Mouse (Mus musculus): ENCODE measurements around the gene Rbp4. TPM values are rescaled to one million over a fixed set of nuclear protein-coding genes. Genes with fewer than 3 reads are reported as not detected.

Gene Rbp4
- polyA plus RNA-seq, 1 experiment: not detected

DNA sequence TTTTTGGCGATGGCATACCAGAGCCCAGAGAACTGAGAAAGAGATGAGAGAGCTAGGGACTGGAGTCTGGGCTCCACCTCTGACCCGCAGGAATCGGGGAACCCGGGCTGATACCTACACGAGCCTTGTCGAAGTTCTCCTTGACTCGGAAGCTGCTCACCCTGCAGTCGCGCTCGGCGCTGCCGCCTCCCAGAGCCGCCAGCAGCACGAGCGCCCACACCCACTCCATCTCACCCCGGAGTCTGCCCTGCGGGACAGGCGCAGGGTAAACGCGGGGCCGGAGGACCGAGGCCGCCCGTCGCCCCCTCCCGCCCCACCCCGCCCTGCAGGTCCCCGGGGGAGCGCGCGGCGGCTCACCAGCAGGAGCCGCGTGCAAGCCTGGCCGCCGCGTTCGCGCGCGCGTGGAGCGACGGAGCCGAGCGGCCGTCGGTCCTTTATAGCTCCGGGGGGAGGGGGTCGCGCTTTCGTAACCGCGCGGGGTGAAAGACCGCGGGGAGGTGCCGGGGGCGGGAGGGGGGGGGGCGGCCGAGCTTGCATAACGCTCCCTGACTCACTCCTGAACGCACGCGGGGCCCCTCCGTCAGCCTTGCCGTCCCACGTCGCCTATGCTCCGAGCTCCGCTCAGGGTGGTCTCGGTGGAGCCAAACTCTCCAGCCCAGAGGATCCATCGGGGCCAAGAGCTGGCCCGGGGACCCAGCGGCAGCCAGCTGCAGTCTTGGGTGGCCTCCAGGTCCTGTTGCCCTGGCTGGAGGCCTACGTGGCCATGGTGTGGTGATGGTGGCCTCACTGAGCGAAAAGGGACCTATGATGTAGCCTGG, 471 bp downstream of the Rbp4 start:
- peaks cover 3% of the 10 kb centered on the region for H3K4me1 ChIP-seq (ENCODE audit: control insufficient read depth, insufficient read depth, low read length)
- peak overlapping the region; percentile 48 for H3K4me3 ChIP-seq (ENCODE audit: insufficient read depth, low read depth, low read length)
- no peak overlapping the region for H3K27ac ChIP-seq (ENCODE audit: insufficient read depth, low read depth, low read length)
- TF ChIP-seq CTCF (IDR thresholded peaks at IDR 0.05; ENCODE audit: insufficient read depth, low read depth, low read length): no peak
- no peak for TF ChIP-seq POLR2A (IDR thresholded peaks at IDR 0.05; ENCODE audit: insufficient read depth, low read depth, low read length)
- WGBS: under 1% methylated on average over 75 of the region's 77 CpGs

DNA sequence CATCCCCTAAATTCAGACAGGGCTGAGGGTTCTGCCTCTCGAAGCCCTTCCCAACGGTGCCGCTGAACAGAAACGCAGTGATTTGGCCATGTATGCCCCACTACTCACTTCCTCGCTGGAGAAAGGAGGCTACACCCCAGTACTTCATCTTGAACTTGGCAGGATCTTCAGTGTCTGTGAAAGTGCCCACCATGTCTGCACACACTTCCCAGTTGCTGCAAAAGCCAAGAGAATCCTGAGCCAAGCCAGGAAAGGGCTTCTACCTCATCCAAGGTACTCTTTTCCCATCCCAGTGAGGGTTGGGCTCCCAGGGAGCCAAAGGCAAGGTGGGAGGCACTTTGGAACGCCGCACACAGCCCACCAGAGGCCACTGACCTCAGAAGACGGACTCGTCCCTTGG, 1.2 kb downstream of the Rbp4 start:
- Histone ChIP-seq H3K4me3 (ENCODE audit: insufficient read depth, low read depth, low read length) (0 out of 2 replicates have a peak overlapping the region, but pooled peaks have one; percentile 48), H3K27ac (ENCODE audit: insufficient read depth, low read depth, low read length) (no peak overlapping the region), H3K4me1 (ENCODE audit: control insufficient read depth, insufficient read depth, low read length) (peaks cover 3% of the 10 kb centered on the region)
- TF ChIP-seq POLR2A (IDR thresholded peaks at IDR 0.05; ENCODE audit: insufficient read depth, low read depth, low read length) (no peak), CTCF (IDR thresholded peaks at IDR 0.05; ENCODE audit: insufficient read depth, low read depth, low read length) (no peak)
- WGBS: 27% methylated on average over 9 of the region's 9 CpGs

GRCm38 (mm10) chr19:38120123-38120760, 4.8 kb downstream of the Rbp4 start:
- TF ChIP-seq POLR2A (IDR thresholded peaks at IDR 0.05; ENCODE audit: insufficient read depth, low read depth, low read length) (no peak), CTCF (IDR thresholded peaks at IDR 0.05; ENCODE audit: insufficient read depth, low read depth, low read length) (no peak)
- Histone ChIP-seq H3K27ac (ENCODE audit: insufficient read depth, low read depth, low read length) (no peak overlapping the region), H3K4me3 (ENCODE audit: insufficient read depth, low read depth, low read length) (no peak overlapping the region), H3K4me1 (ENCODE audit: control insufficient read depth, insufficient read depth, low read length) (peaks cover 3% of the 10 kb centered on the region)
- 79% methylated on average over 5 of the region's 5 CpGs for WGBS

- no peaks in the 10 kb centered on the region for H3K4me1 ChIP-seq (ENCODE audit: control insufficient read depth, insufficient read depth, low read length)
- H3K27ac ChIP-seq (ENCODE audit: insufficient read depth, low read depth, low read length): no peak overlapping the region
- no peak overlapping the region for H3K4me3 ChIP-seq (ENCODE audit: insufficient read depth, low read depth, low read length)
- WGBS: 93% methylated on average over 7 of the region's 7 CpGs
- no peak for TF ChIP-seq CTCF (IDR thresholded peaks at IDR 0.05; ENCODE audit: insufficient read depth, low read depth, low read length)
- TF ChIP-seq POLR2A (IDR thresholded peaks at IDR 0.05; ENCODE audit: insufficient read depth, low read depth, low read length): no peak
Observed at GRCm38 (mm10) chr19:38114834-38115491, 10.1 kb downstream of the Rbp4 start.

DNA sequence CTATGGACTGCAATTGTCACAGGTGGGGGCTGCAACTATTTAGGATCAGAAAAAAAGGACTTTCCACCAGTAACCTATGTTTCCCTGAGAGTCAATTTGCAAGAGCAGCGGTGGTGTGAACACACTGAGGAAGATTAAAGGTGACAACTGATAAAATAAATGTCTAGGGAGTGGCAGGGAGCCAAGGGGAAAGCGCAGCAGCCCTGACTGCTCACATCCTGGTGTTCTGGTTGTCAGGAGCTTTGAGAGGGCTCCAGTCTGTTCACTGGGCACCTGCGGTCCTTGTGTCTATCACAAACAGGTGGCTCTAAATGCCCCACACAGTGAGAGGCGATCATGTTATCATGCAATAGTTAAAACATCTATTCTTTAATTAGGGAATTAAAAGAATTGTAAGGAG, 12.5 kb downstream of the Rbp4 start:
- TF ChIP-seq CTCF (IDR thresholded peaks at IDR 0.05; ENCODE audit: insufficient read depth, low read depth, low read length) (no peak), POLR2A (IDR thresholded peaks at IDR 0.05; ENCODE audit: insufficient read depth, low read depth, low read length) (no peak)
- no peak overlapping the region for H3K27ac ChIP-seq (ENCODE audit: insufficient read depth, low read depth, low read length)
- no peaks in the 10 kb centered on the region for H3K4me1 ChIP-seq (ENCODE audit: control insufficient read depth, insufficient read depth, low read length)
- no peak overlapping the region for H3K4me3 ChIP-seq (ENCODE audit: insufficient read depth, low read depth, low read length)
- 59% methylated on average over 4 of the region's 4 CpGs for WGBS

DNA sequence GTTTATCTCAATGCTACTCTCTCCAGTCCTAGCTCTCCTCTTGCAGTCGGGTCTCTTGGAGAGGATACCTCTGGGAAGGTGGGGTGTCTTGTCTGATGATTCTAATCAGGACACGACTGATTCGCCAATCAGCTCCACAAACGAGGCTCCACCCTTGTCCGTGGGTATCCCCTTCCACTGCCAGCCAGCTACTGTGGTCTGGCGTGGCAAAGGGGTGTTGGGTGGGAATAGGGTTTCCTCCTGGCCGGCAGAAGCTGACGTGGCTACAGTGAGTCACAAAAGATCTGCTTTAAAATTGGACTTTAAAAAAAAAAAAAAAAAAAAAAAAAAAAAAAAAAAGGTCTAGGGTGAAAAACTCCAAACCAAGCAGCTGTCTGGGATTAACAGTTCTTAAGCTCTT, 14.0 kb downstream of the Rbp4 start:
- Histone ChIP-seq H3K4me3 (ENCODE audit: insufficient read depth, low read depth, low read length) (no peak overlapping the region), H3K4me1 (ENCODE audit: control insufficient read depth, insufficient read depth, low read length) (no peaks in the 10 kb centered on the region), H3K27ac (ENCODE audit: insufficient read depth, low read depth, low read length) (no peak overlapping the region)
- WGBS: 77% methylated on average over 8 of the region's 8 CpGs
- no peak for TF ChIP-seq CTCF (IDR thresholded peaks at IDR 0.05; ENCODE audit: insufficient read depth, low read depth, low read length)
- no peak for TF ChIP-seq POLR2A (IDR thresholded peaks at IDR 0.05; ENCODE audit: insufficient read depth, low read depth, low read length)

GRCm38 (mm10) chr19:38109506-38110242, 15.4 kb downstream of the Rbp4 start:
- H3K4me3 ChIP-seq (ENCODE audit: insufficient read depth, low read depth, low read length): no peak overlapping the region
- no peaks in the 10 kb centered on the region for H3K4me1 ChIP-seq (ENCODE audit: control insufficient read depth, insufficient read depth, low read length)
- 92% methylated on average over 15 of the region's 15 CpGs for WGBS
- TF ChIP-seq POLR2A (IDR thresholded peaks at IDR 0.05; ENCODE audit: insufficient read depth, low read depth, low read length) (no peak), CTCF (IDR thresholded peaks at IDR 0.05; ENCODE audit: insufficient read depth, low read depth, low read length) (no peak)
- H3K27ac ChIP-seq (ENCODE audit: insufficient read depth, low read depth, low read length): no peak overlapping the region

DNA sequence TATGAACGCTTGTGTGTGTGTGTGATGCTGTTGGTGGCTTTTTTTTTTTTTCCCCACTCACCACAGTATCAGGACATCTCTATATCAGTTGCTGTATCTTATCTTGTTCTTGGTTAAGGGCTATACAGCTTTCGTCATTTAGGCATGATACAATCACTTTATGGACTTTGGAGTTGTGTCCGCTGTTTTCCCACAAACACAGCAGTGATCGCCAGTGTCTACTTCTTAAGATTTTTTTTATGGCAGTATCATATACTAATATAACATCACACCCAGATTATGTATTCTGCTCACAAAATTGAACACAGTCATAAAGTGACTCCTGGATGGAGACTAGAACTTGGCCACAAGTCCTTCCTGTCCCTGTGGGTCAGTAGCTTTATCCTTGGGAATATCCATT, 17.2 kb downstream of the Rbp4 start:
- no peak overlapping the region for H3K4me3 ChIP-seq (ENCODE audit: insufficient read depth, low read depth, low read length)
- 96% methylated on average over 4 of the region's 4 CpGs for WGBS
- H3K27ac ChIP-seq (ENCODE audit: insufficient read depth, low read depth, low read length): no peak overlapping the region
- no peak for TF ChIP-seq CTCF (IDR thresholded peaks at IDR 0.05; ENCODE audit: insufficient read depth, low read depth, low read length)
- no peaks in the 10 kb centered on the region for H3K4me1 ChIP-seq (ENCODE audit: control insufficient read depth, insufficient read depth, low read length)

Data from olfactory bulb, adult 2 months (tissue).